8 mouse cellular contexts compared by ENCODE assay signal in genomic region chr10:127166771-127167613, GRCm38 (mm10). TPM values are rescaled to one million over a fixed set of nuclear protein-coding genes. Genes with fewer than 3 reads are reported as not detected.
DNase-seq lines count a peak whose midpoint lies in the region; ATAC-seq and TF ChIP-seq lines count a peak whose summit lies in the region.

No protein-coding gene starts in this region.

- H3K9ac ChIP-seq in limb, embryonic 13.5 days = no peak overlapping the region
- H3K9ac ChIP-seq in neural tube, embryonic 14.5 days (replicated peaks; ENCODE audit: low read depth, low read length) = peak overlapping the region; percentile 96

- no peak for ATAC-seq in limb, embryonic 13.5 days (ENCODE audit: low FRiP score, low read depth)
- no peak for ATAC-seq in neural tube, embryonic 14.5 days (ENCODE audit: low read depth)

- WGBS in forebrain, embryonic 10.5 days = 23% methylated on average over 15 of the region's 15 CpGs
- 22% methylated on average over 15 of the region's 15 CpGs for WGBS in limb, embryonic 13.5 days
- 21% methylated on average over 15 of the region's 15 CpGs for WGBS in neural tube, embryonic 14.5 days

- H3K4me3 ChIP-seq in left cerebral cortex, adult 2 months = peak overlapping the region; percentile 62
- peak overlapping the region; percentile 68 for H3K4me3 ChIP-seq in forebrain, embryonic 10.5 days
- H3K4me3 ChIP-seq in limb, embryonic 13.5 days = peak overlapping the region; percentile 65
- peak overlapping the region; percentile 87 for H3K4me3 ChIP-seq in neural tube, embryonic 14.5 days (ENCODE audit: low read depth, low read length)

- no peaks in the 10 kb centered on the region for H3K36me3 ChIP-seq in forebrain, embryonic 10.5 days (replicated peaks)
- no peaks in the 10 kb centered on the region for H3K36me3 ChIP-seq in limb, embryonic 13.5 days
- peaks cover 8% of the 10 kb centered on the region for H3K36me3 ChIP-seq in neural tube, embryonic 14.5 days (ENCODE audit: control insufficient read depth, insufficient read depth, low read length)

- peaks cover 91% of the 10 kb centered on the region for H3K27me3 ChIP-seq in forebrain, embryonic 10.5 days (ENCODE audit: poor library complexity, severe bottlenecking)
- H3K27me3 ChIP-seq in limb, embryonic 13.5 days = peaks cover 89% of the 10 kb centered on the region
- peaks cover 20% of the 10 kb centered on the region for H3K27me3 ChIP-seq in neural tube, embryonic 14.5 days (ENCODE audit: control insufficient read depth, insufficient read depth, low read length)

- H3K27ac ChIP-seq in left cerebral cortex, adult 2 months = peak overlapping the region; percentile 95
- H3K27ac ChIP-seq in forebrain, embryonic 10.5 days = no peak overlapping the region
- no peak overlapping the region for H3K27ac ChIP-seq in limb, embryonic 13.5 days
- H3K27ac ChIP-seq in neural tube, embryonic 14.5 days (ENCODE audit: low read depth, low read length) = peak overlapping the region; percentile 91

- H3K4me1 ChIP-seq in forebrain, embryonic 10.5 days = peaks cover 53% of the 10 kb centered on the region
- H3K4me1 ChIP-seq in limb, embryonic 13.5 days = peaks cover 30% of the 10 kb centered on the region
- peaks cover 21% of the 10 kb centered on the region for H3K4me1 ChIP-seq in neural tube, embryonic 14.5 days (ENCODE audit: control insufficient read depth, insufficient read depth, low read length)

- no peak for DNase-seq in left cerebral cortex, adult 2 months (ENCODE audit: extremely low spot score in 1 of 2, low spot score in 2 of 2)
- DNase-seq in left cerebral cortex, adult 9 months (ENCODE audit: low spot score in 2 of 2) = no peak
- DNase-seq in forebrain, embryonic 10.5 days (ENCODE audit: extremely low spot score, low spot score) = no peak
- no peak for DNase-seq in left cerebral cortex, adult 18-20 months (ENCODE audit: low spot score in 2 of 2)
- DNase-seq in embryo, embryonic 10 days (ENCODE audit: low spot score) = no peak
- no peak for DNase-seq in gastrocnemius, postnatal 14 days

- TF ChIP-seq CTCF in left cerebral cortex, adult 2 months (IDR thresholded peaks at IDR 0.05) = no peak

- H3K9me3 ChIP-seq in forebrain, embryonic 10.5 days = no peaks in the 10 kb centered on the region
- H3K9me3 ChIP-seq in limb, embryonic 13.5 days = no peaks in the 10 kb centered on the region
- H3K9me3 ChIP-seq in neural tube, embryonic 14.5 days (ENCODE audit: control insufficient read depth, low read length) = no peaks in the 10 kb centered on the region

- intact Hi-C loops in left cerebral cortex, adult 2 months (cut with DNase I) = loop anchor here (2.0 kb wide), 1 partner anchor 24 kb away; the partner anchor contains the start of gene Arhgef25
- intact Hi-C loops in gastrocnemius, postnatal 14 days (cut with DNase I; ENCODE audit: low total_unique reads) = loop anchor here (2.0 kb wide), 1 partner anchor 36 kb away; no protein-coding TSS in a partner anchor

- H3K4me2 ChIP-seq in limb, embryonic 13.5 days (replicated peaks) = peak overlapping the region; percentile 100
- peak overlapping the region; percentile 67 for H3K4me2 ChIP-seq in neural tube, embryonic 14.5 days (ENCODE audit: low read depth, low read length)

RNA-seq across cellular contexts. Expression of gene B4galnt1, which starts 2.0 kb away (rescaled TPM):
- 100 to 1,000 TPM; 122 to 125 TPM for total RNA-seq in left cerebral cortex, adult 2 months (2021)
- 4.0 and 5.0 TPM in 2 replicates for polyA plus RNA-seq in forebrain, embryonic 10.5 days (2016; fragmentation: Nextera tagmentation; extraction: Ambion mirVana)
- 6.2 and 6.9 TPM in 2 replicates for polyA plus RNA-seq in limb, embryonic 13.5 days (2015; fragmentation: Nextera tagmentation; extraction: Ambion mirVana)
- polyA plus RNA-seq in neural tube, embryonic 14.5 days (2014; fragmentation: Nextera tagmentation; extraction: Ambion mirVana) = 79.3 and 93.4 TPM in 2 replicates
- 100 to 1,000 TPM; 119 to 130 TPM for total RNA-seq in left cerebral cortex, adult 18-20 months (2021)
- 1 to 10 TPM; 1.5 to 1.9 TPM for total RNA-seq in gastrocnemius, postnatal 14 days (2021)

RNA-seq across cellular contexts. Expression of gene Slc26a10, which starts 13.5 kb away (rescaled TPM):
- total RNA-seq in left cerebral cortex, adult 2 months (2021) = 1 to 10 TPM; 3.8 TPM
- 1.9 and 2.0 TPM in 2 replicates for polyA plus RNA-seq in forebrain, embryonic 10.5 days (2016; fragmentation: Nextera tagmentation; extraction: Ambion mirVana)
- 1.4 and 1.6 TPM in 2 replicates for polyA plus RNA-seq in limb, embryonic 13.5 days (2015; fragmentation: Nextera tagmentation; extraction: Ambion mirVana)
- polyA plus RNA-seq in neural tube, embryonic 14.5 days (2014; fragmentation: Nextera tagmentation; extraction: Ambion mirVana) = 0.80 and 1.3 TPM in 2 replicates
- total RNA-seq in left cerebral cortex, adult 18-20 months (2021) = 1 to 10 TPM; 4.3 to 4.6 TPM
- total RNA-seq in gastrocnemius, postnatal 14 days (2021) = 1 to 10 TPM; 3.7 to 7.6 TPM

RNA-seq across cellular contexts. Expression of gene Arhgef25, which starts 22.9 kb away (rescaled TPM):
- 100 to 1,000 TPM; 198 to 208 TPM for total RNA-seq in left cerebral cortex, adult 2 months (2021)
- 23.7 and 25.7 TPM in 2 replicates for polyA plus RNA-seq in forebrain, embryonic 10.5 days (2016; fragmentation: Nextera tagmentation; extraction: Ambion mirVana)
- polyA plus RNA-seq in limb, embryonic 13.5 days (2015; fragmentation: Nextera tagmentation; extraction: Ambion mirVana) = 108 and 111 TPM in 2 replicates
- 24.2 and 31.0 TPM in 2 replicates for polyA plus RNA-seq in neural tube, embryonic 14.5 days (2014; fragmentation: Nextera tagmentation; extraction: Ambion mirVana)
- 100 to 1,000 TPM; 163 to 215 TPM for total RNA-seq in left cerebral cortex, adult 18-20 months (2021)
- 10 to 100 TPM; 13.9 to 14.4 TPM for total RNA-seq in gastrocnemius, postnatal 14 days (2021)

RNA-seq across cellular contexts. Expression of gene Dtx3, which starts 28.5 kb away (rescaled TPM):
- total RNA-seq in left cerebral cortex, adult 2 months (2021) = 100 to 1,000 TPM; 207 to 223 TPM
- 106 and 108 TPM in 2 replicates for polyA plus RNA-seq in forebrain, embryonic 10.5 days (2016; fragmentation: Nextera tagmentation; extraction: Ambion mirVana)
- 169 and 173 TPM in 2 replicates for polyA plus RNA-seq in limb, embryonic 13.5 days (2015; fragmentation: Nextera tagmentation; extraction: Ambion mirVana)
- 224 and 231 TPM in 2 replicates for polyA plus RNA-seq in neural tube, embryonic 14.5 days (2014; fragmentation: Nextera tagmentation; extraction: Ambion mirVana)
- 100 to 1,000 TPM; 198 to 222 TPM for total RNA-seq in left cerebral cortex, adult 18-20 months (2021)
- 10 to 100 TPM; 22.2 to 24.8 TPM for total RNA-seq in gastrocnemius, postnatal 14 days (2021)

RNA-seq across cellular contexts. Expression of gene Pip4k2c, which starts 44.4 kb away (rescaled TPM):
- total RNA-seq in left cerebral cortex, adult 2 months (2021) = 100 to 1,000 TPM; 113 to 115 TPM
- polyA plus RNA-seq in forebrain, embryonic 10.5 days (2016; fragmentation: Nextera tagmentation; extraction: Ambion mirVana) = 21.3 and 21.4 TPM in 2 replicates
- 27.6 and 29.1 TPM in 2 replicates for polyA plus RNA-seq in limb, embryonic 13.5 days (2015; fragmentation: Nextera tagmentation; extraction: Ambion mirVana)
- polyA plus RNA-seq in neural tube, embryonic 14.5 days (2014; fragmentation: Nextera tagmentation; extraction: Ambion mirVana) = 15.5 and 18.1 TPM in 2 replicates
- total RNA-seq in left cerebral cortex, adult 18-20 months (2021) = 100 to 1,000 TPM; 116 to 121 TPM
- 1 to 10 TPM; 6.3 to 7.6 TPM for total RNA-seq in gastrocnemius, postnatal 14 days (2021)

Comparison
In these comparisons a context has a peak if more than half of its experiments do, and no peak if none do; other contexts are left out.
1. H3K27ac ChIP-seq: peak in left cerebral cortex, adult 2 months (single experiment) and neural tube, embryonic 14.5 days (single experiment); none in forebrain, embryonic 10.5 days (single experiment) and limb, embryonic 13.5 days (single experiment).
2. RNA of gene B4galnt1, which starts 2.0 kb away (total RNA-seq): 119 to 130 TPM in left cerebral cortex, adult 18-20 months and 122 to 125 TPM in left cerebral cortex, adult 2 months; 1.5 to 1.9 TPM in gastrocnemius, postnatal 14 days; every median in the first group is over 10 times any median in the second.
3. RNA of gene Arhgef25, which starts 22.9 kb away (total RNA-seq): 163 to 215 TPM in left cerebral cortex, adult 18-20 months and 198 to 208 TPM in left cerebral cortex, adult 2 months; 13.9 to 14.4 TPM in gastrocnemius, postnatal 14 days; every median in the first group is over 10 times any median in the second.
4. Peak in every context shown above with its lines, with median percentiles within 50 percentile points of each other: H3K4me3 ChIP-seq.